Mouse (Mus musculus) liver, embryonic 11.5 days (tissue): ENCODE data around the gene Ptpra. TPM values are rescaled to one million over a fixed set of nuclear protein-coding genes. Genes with fewer than 3 reads are reported as not detected.

Source experiments
- ATAC-seq: fragments of 200-750 bp; cut with Nextera tagmentation; replicated peaks from 2 replicates; pipeline ENCODE4 v1.8.0; 2017; ENCODE audit warnings: moderate number of reproducible peaks, mild to moderate bottlenecking, moderate TSS enrichment, moderate library complexity; ENCODE audit not compliant: low FRiP score
- DNase-seq: peaks from one replicate; pipeline ENCODE4 v3.0.0-alpha.2; 2017; ENCODE audit warnings: low spot score
- H3K27ac ChIP-seq: fragments of 300-500 bp; sonication (generic); 2 replicates; pipeline ENCODE4 v1.5.1; 2014; ENCODE audit warnings: mild to moderate bottlenecking, low read depth, low read length, control low read depth
- H3K27me3 ChIP-seq: fragments of 300-500 bp; sonication (generic); replicated peaks from 2 replicates; pipeline ENCODE4 v1.6.1; 2014; ENCODE audit warnings: low read length, mixed read lengths; ENCODE audit not compliant: control insufficient read depth, insufficient read depth
- H3K36me3 ChIP-seq: fragments of 300-500 bp; sonication (generic); 2 replicates; pipeline ENCODE4 v1.6.1; 2014; ENCODE audit warnings: mild to moderate bottlenecking, low read length, moderate library complexity, mixed read lengths; ENCODE audit not compliant: control insufficient read depth, insufficient read depth
- H3K4me1 ChIP-seq: fragments of 300-500 bp; sonication (generic); replicated peaks from 2 replicates; pipeline ENCODE4 v1.6.1; 2014; ENCODE audit warnings: low read length, mixed read lengths; ENCODE audit not compliant: control insufficient read depth, insufficient read depth
- H3K4me2 ChIP-seq: fragments of 300-500 bp; sonication (generic); 2 replicates; pipeline ENCODE4 v1.6.1; 2014; ENCODE audit warnings: mild to moderate bottlenecking, control low read depth, moderate library complexity
- H3K4me3 ChIP-seq: fragments of 300-500 bp; sonication (generic); 2 replicates; pipeline ENCODE4 v1.5.1; 2014; ENCODE audit warnings: low read depth, low read length, control low read depth
- H3K9ac ChIP-seq: fragments of 300-500 bp; sonication (generic); 2 replicates; pipeline ENCODE4 v1.6.1; 2014; ENCODE audit warnings: low read depth, low read length, control low read depth
- H3K9me3 ChIP-seq: fragments of 300-500 bp; sonication (generic); 2 replicates; pipeline ENCODE4 v1.6.1; 2016; ENCODE audit warnings: low read length, inconsistent platforms, mixed read lengths; ENCODE audit not compliant: control insufficient read depth
- WGBS: fragments of 180-500 bp; shearing (Covaris S2); extraction: QIAGEN DNeasy Blood & Tissue Kit; methylation state at CpG from one replicate; pipeline ENCODE4 v1.1.7; 2014; 5-methylcytosine and 5-hydroxymethylcytosine counted together
- polyA plus RNA-seq: library from polyadenylated mRNA; unstranded; fragments of >200 nt; fragmentation: Nextera tagmentation; extraction: Ambion mirVana; gene quantifications from 2 replicates; pipeline ENCODE4 v1.2.1, GENCODE M21; 2014

The Ptpra gene
- 66.2 and 69.7 TPM in 2 replicates for polyA plus RNA-seq

GRCm38 (mm10) chr2:130449794-130450433, at the start of gene Ptpra:
Ptpra (plus strand) TSS chr2:130450278.
- no peaks in the 10 kb centered on the region for H3K36me3 ChIP-seq
- H3K27me3 ChIP-seq = no peaks in the 10 kb centered on the region
- H3K4me1 ChIP-seq = peaks cover 35% of the 10 kb centered on the region
- peak within 1 kb of the TSS; percentile 72 for H3K27ac ChIP-seq
- peak within 1 kb of the TSS; percentile 95 for H3K4me2 ChIP-seq
- peak within 1 kb of the TSS; percentile 87 for H3K4me3 ChIP-seq
- 0% methylated on average over 46 of the region's 50 CpGs for WGBS
- ATAC-seq (peak; percentile 97), DNase-seq (peak; percentile 96)
- peak within 1 kb of the TSS; percentile 81 for H3K9ac ChIP-seq
- no peaks in the 10 kb centered on the region for H3K9me3 ChIP-seq

DNA sequence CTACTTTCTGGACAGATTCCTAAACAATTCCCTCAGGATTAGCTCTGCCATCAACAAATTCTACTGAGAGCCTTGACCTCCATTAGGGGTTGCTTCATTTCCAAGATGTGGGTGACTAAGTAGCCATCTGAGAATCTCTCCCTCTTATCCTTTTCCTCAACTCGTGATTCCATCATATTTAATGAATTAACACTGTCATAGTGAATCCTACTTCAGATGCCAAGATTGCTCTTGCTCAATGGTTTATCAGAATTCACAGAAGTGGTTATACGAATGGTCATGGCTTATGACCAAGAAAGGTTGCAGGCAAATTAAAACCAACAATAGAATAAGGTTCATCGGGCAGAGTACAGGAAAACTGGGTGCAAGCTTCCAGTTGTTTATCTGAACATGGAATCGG, 48.2 kb upstream of the Ptpra start:
- no peak for DNase-seq
- Histone ChIP-seq H3K27ac (no peak overlapping the region), H3K4me2 (no peak overlapping the region), H3K9me3 (no peaks in the 10 kb centered on the region), H3K4me3 (no peak overlapping the region), H3K27me3 (peaks cover 21% of the 10 kb centered on the region), H3K9ac (no peak overlapping the region), H3K36me3 (no peaks in the 10 kb centered on the region), H3K4me1 (no peaks in the 10 kb centered on the region)
- no peak for ATAC-seq
- WGBS = 77% methylated on average over 4 of the region's 4 CpGs

DNA sequence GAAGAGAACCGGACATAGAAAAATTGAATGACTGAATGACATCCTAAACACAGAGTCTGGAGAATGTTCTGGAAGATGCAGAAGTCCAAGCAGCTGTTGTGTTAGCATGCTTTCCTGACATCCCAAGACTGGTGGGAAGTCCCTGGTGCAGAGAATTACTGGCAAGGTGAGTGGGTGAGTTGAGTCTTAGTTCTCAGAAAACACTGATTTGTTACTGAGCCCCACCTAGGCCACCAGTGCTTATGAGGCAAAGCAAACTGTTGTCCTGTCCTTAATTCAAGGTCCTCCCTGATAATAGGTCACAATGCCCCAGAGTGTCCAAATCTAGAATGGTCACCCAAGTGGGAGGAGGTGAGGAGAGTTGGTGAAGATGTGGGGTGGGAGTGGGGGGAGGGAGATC, 45.1 kb upstream of the Ptpra start, which contains the start of the genes Gm28372 and 1700020A23Rik:
Gene Gm28372, plus strand, starts transcription at position 301 of the 400 bp plus-strand sequence.
Gene 1700020A23Rik, plus strand, starts transcription at position 321 of the 400 bp plus-strand sequence.
- DNase-seq (no peak), ATAC-seq (no peak)
- Histone ChIP-seq H3K4me2 (no peak within 1 kb of the TSS), H3K4me3 (no peak within 1 kb of the TSS), H3K27me3 (no peaks in the 10 kb centered on the region), H3K9ac (no peak within 1 kb of the TSS), H3K9me3 (no peaks in the 10 kb centered on the region), H3K36me3 (no peaks in the 10 kb centered on the region), H3K4me1 (no peaks in the 10 kb centered on the region), H3K27ac (no peak within 1 kb of the TSS)
- 76% methylated on average over 1 of the region's 1 CpGs for WGBS

DNA sequence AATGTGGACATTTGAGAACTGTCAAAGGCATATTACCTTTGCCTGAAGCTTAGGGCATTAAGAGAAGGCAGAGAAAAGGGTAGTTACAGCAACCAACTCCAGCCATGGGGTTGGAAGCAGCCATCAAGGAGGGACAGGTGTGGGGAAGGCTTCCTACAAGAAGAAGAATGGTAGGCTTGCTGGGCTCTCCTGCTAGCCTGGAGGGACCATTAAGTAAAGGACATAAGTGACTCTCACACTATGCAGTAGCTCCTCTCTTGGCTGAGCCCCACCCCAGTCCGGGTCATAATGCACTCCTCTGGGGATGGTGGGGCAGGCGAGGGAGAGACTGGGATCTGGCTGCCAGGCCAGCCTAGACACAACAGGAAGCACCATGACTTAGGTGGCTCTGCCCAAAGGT, 43.9 kb upstream of the Ptpra start, which contains the start of gene Tmem239:
Gene Tmem239, plus strand, starts transcription at position 301 of the 400 bp plus-strand sequence.
- H3K9ac ChIP-seq = no peak within 1 kb of the TSS
- H3K4me1 ChIP-seq = no peaks in the 10 kb centered on the region
- ATAC-seq = no peak
- no peak within 1 kb of the TSS for H3K4me2 ChIP-seq
- H3K36me3 ChIP-seq = no peaks in the 10 kb centered on the region
- no peak for DNase-seq
- H3K9me3 ChIP-seq = no peaks in the 10 kb centered on the region
- 84% methylated on average over 2 of the region's 2 CpGs for WGBS
- H3K27me3 ChIP-seq = no peaks in the 10 kb centered on the region
- no peak within 1 kb of the TSS for H3K4me3 ChIP-seq
- no peak within 1 kb of the TSS for H3K27ac ChIP-seq

- no peak for DNase-seq
- H3K36me3 ChIP-seq = no peaks in the 10 kb centered on the region
- H3K4me2 ChIP-seq = no peak overlapping the region
- no peak overlapping the region for H3K9ac ChIP-seq
- ATAC-seq = no peak
- no peaks in the 10 kb centered on the region for H3K9me3 ChIP-seq
- H3K4me1 ChIP-seq = no peaks in the 10 kb centered on the region
- no peaks in the 10 kb centered on the region for H3K27me3 ChIP-seq
- WGBS = 29% methylated on average over 6 of the region's 6 CpGs
- H3K27ac ChIP-seq = no peak overlapping the region
- H3K4me3 ChIP-seq = no peak overlapping the region
Observed at GRCm38 (mm10) chr2:130408194-130408593, 41.9 kb upstream of the Ptpra start.

DNA sequence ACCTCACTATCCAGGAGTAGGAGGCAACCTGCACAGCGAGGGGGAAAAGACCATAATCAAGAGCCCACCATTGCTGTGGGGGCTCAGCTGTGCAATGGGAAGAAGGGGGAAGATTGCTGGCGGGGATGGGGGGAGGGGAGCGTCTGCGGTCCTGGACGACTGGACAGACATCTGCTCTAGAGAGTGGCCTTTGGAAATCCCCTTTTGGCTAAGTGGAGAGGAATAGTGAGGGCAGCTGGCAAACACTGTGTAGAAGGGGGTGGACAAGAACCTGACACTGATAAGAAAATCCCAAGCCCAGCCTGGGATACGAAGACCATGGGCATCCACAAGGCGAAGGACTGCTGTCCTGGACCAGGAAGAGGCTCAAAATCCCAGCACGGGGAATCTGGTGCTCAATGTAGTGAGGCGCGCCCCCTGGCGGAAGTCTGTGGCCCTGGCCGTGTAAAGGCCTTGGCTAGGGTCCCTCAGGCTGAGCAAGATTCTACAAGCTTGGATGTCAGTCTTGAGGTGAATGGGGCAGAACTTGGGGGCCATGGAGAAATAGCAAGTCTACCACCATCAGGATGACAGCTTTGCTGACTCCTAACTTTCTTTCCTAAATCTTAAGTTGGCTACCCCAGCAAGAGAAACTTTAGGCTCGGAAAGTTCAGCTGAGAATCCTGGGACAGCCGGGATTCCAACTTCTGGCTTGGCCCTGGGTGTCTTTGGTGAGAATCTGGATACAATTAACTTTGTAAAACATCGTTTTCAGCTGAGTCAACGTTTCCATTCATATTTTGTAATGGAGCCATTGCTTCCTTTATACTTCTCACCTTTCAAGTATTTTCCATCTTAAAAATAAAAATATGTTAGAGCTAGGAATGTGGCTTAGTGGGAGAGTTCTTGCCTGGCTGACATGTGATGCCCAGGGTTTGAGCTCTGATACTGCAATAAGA, 38.3 kb upstream of the Ptpra start:
- no peaks in the 10 kb centered on the region for H3K4me1 ChIP-seq
- no peak overlapping the region for H3K4me3 ChIP-seq
- DNase-seq (peak; percentile 74), ATAC-seq (peak; percentile 36; the same call in 1 of the 2 replicates)
- H3K27me3 ChIP-seq = no peaks in the 10 kb centered on the region
- no peak overlapping the region for H3K4me2 ChIP-seq
- no peak overlapping the region for H3K9ac ChIP-seq
- no peaks in the 10 kb centered on the region for H3K36me3 ChIP-seq
- WGBS = 36% methylated on average over 16 of the region's 16 CpGs
- H3K27ac ChIP-seq = no peak overlapping the region
- H3K9me3 ChIP-seq = no peaks in the 10 kb centered on the region

DNA sequence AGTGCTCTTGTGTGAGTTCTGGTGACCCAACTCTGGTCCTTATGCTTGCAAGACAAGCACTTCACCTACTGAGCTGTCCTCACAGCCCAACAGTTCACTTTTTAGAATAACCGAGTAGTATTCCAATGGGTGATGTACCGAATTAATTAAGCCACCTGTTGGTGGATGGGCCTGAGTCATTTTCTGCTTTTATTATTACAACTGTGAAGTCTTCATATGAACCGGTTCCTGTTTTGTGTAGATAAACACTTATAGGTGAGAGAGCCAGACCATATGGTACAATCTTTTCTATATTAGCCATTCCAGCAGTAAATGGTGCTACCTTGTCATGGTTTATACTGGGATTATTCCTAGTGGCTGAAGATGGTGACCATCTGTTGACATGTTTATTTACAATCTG, 37.3 kb upstream of the Ptpra start:
- ATAC-seq (no peak), DNase-seq (no peak)
- no peaks in the 10 kb centered on the region for H3K36me3 ChIP-seq
- H3K4me2 ChIP-seq = no peak overlapping the region
- no peaks in the 10 kb centered on the region for H3K27me3 ChIP-seq
- no peaks in the 10 kb centered on the region for H3K9me3 ChIP-seq
- no peak overlapping the region for H3K27ac ChIP-seq
- whole genome bisulfite sequencing = 80% methylated on average over 3 of the region's 3 CpGs
- H3K4me1 ChIP-seq = no peaks in the 10 kb centered on the region
- H3K9ac ChIP-seq = no peak overlapping the region
- H3K4me3 ChIP-seq = no peak overlapping the region

GRCm38 (mm10) chr2:130414094-130414856, 35.8 kb upstream of the Ptpra start:
- H3K9me3 ChIP-seq = no peaks in the 10 kb centered on the region
- no peak for ATAC-seq
- H3K27me3 ChIP-seq = no peaks in the 10 kb centered on the region
- no peak overlapping the region for H3K9ac ChIP-seq
- H3K4me2 ChIP-seq = no peak overlapping the region
- no peaks in the 10 kb centered on the region for H3K4me1 ChIP-seq
- no peak for DNase-seq
- H3K36me3 ChIP-seq = no peaks in the 10 kb centered on the region
- no peak overlapping the region for H3K4me3 ChIP-seq
- WGBS = 69% methylated on average over 6 of the region's 6 CpGs
- H3K27ac ChIP-seq = no peak overlapping the region
